Mouse (Mus musculus): Measurements from ENCODE around the gene Lman1l.

The Lman1l gene

GRCm38 (mm10) chr9:57577144-57577849 lies 43.3 kb downstream of the Lman1l start:
- DNase-seq (ENCODE audit: low spot score), result no peak

GRCm38 (mm10) chr9:57575577-57575976 lies 45.0 kb downstream of the Lman1l start:
- DNase-seq (ENCODE audit: low spot score), result no peak

GRCm38 (mm10) chr9:57574397-57574796 lies 46.2 kb downstream of the Lman1l start:
- DNase-seq (ENCODE audit: low spot score), result no peak

- no peak for DNase-seq (ENCODE audit: low spot score)
These were observed 52.1 kb downstream of the Lman1l start for GRCm38 (mm10) chr9:57568500-57568899.

- DNase-seq (ENCODE audit: low spot score), result no peak
These were observed 53.7 kb downstream of the Lman1l start for GRCm38 (mm10) chr9:57566846-57567245.

- DNase-seq (ENCODE audit: low spot score), result no peak
These were observed 54.8 kb downstream of the Lman1l start for GRCm38 (mm10) chr9:57565741-57566221.

GRCm38 (mm10) chr9:57564609-57565008 lies 56.0 kb downstream of the Lman1l start:
- no peak for DNase-seq (ENCODE audit: low spot score)

GRCm38 (mm10) chr9:57562896-57563372 lies 57.6 kb downstream of the Lman1l start:
- no peak for DNase-seq (ENCODE audit: low spot score)

- DNase-seq (ENCODE audit: low spot score), result no peak
These were observed 58.9 kb downstream of the Lman1l start for GRCm38 (mm10) chr9:57561711-57562099.

- peak; percentile 96 for DNase-seq (ENCODE audit: low spot score)
These were observed 59.5 kb downstream of the Lman1l start, which contains the start of gene Scamp2 for GRCm38 (mm10) chr9:57560861-57561710. Scamp2 (plus strand) TSS chr9:57560943.

GRCm38 (mm10) chr9:57560263-57560662 lies 60.3 kb downstream of the Lman1l start:
- DNase-seq (ENCODE audit: low spot score), result peak; percentile 25

GRCm38 (mm10) chr9:57559568-57559967 lies 61.0 kb downstream of the Lman1l start:
- no peak for DNase-seq (ENCODE audit: low spot score)

- DNase-seq (ENCODE audit: low spot score), result no peak
These were observed 61.9 kb downstream of the Lman1l start for GRCm38 (mm10) chr9:57558625-57559024.

- no peak for DNase-seq (ENCODE audit: low spot score)
These were observed 63.4 kb downstream of the Lman1l start for GRCm38 (mm10) chr9:57557215-57557614.

All from retina, embryonic 14.5 days (tissue).